Mouse (Mus musculus) heart, adult 18-20 months (tissue): ENCODE results near the gene Zdhhc12. TPM values are rescaled to one million over a fixed set of nuclear protein-coding genes. Genes with fewer than 3 reads are reported as not detected.
"Not testable (repeated sequence)": the region's sequence is repeated elsewhere in the genome, so short reads cannot be mapped to it uniquely, and the experiment has no call there.

ENCODE experiments used
- DNase-seq, 2 experiments: peaks; one replicate each; pipeline ENCODE4 v3.0.0; 2021 to 2022; ENCODE audit warnings: mixed read lengths in 1 of 2
- long read RNA-seq, 2 experiments: library from polyadenylated mRNA; stranded (forward); transcript quantifications; one replicate each; pipeline ENCODE4 v2.0.0; 2021
- total RNA-seq, 2 experiments: library from RNA; stranded (reverse); gene quantifications; 2 replicates each; pipeline ENCODE4 v1.2.3; 2021

Gene Zdhhc12
- total RNA-seq, result 1 to 10 TPM; 2.8 to 3.9 TPM
- long read RNA-seq, experiment 1, partial matches to known transcripts, result 0 of 1 reads
- long read RNA-seq, experiment 1, other reads (novel, unspliced or antisense), result 0 of 1 reads
- long read RNA-seq, experiment 2, partial matches to known transcripts, result 0 of 4 reads
- long read RNA-seq, experiment 2, other reads (novel, unspliced or antisense), result 0 of 4 reads

DNA sequence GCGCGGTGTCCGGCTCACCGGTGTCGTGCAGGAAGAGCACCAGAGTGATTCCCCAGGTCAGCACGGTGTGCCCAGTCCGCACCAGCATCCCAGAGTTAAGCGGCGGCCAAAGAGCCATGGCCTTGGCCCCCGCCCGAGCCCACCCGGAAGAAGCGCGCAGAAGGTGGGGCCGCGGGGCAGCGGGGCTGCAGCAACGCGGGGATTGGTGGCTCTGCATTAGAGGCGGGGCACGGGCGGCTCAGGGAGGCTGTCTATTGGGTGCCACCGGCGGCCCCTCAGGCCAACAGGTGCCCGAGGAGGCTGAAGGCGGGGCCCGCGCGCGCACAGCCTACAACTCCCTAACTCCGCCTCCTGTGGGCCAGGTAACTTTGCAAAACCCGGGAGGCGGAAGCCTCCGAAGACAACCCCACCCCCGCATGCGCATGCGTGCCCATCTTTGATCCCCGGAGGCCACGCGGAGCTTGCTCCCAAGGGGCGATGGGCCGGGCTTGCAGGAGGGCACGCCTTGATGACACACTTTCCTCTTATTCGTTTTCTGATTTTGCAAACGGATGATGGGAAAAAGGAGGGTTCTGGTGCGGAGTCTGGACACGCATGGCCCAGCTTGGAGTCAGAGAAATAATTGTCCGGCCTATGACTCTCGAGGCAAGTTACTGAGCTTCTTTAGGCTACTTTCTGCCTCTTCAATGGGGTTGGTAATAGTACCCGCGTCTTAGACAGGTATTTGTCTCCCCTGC, at the start of gene Zdhhc12:
Zdhhc12 (minus strand) TSS at position 178 of the 737 bp plus-strand sequence.
- DNase-seq, result peak; percentile 91 to 97

DNA sequence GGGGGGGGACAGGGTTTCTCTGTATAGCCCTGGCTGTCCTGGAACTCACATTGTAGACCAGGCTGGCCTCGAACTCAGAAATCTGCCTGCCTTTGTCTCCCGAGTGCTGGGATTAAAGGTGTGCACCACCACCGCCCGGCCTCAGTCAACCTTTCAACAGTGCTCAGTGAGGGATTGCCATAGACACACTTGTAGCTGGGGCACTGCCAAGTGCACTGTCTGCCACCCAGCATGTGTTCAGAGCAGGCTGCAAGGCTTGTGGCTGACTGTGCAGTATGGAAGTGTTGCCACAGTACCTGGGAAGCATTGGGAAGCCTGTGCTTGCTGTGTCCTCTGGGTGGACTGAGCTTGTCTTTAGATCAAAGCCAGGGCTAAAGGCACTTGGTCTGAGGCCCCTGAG, 46.6 kb upstream of the Zdhhc12 start:
- DNase-seq, result not testable (repeated sequence)

DNA sequence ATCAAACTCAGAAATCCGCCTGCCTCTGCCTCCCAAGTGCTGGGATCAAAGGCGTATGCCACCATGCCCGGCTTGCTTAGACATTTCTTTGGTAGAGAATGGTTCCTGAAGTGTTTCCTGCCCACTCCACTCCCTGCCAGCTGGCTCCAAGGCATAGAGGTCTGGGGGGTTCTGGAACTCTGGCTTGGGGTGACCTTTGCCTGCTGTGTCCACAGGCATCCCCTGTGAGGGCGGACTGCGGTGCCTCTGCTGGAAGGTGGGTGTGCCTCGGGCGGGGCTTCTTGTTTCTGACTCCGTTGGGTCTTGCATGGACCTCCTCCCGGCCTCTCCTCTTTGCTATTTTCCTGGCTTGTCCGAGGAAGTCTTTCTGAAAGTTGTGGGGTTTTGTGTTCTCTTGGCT, 43.0 kb upstream of the Zdhhc12 start:
- DNase-seq, result no peak

DNA sequence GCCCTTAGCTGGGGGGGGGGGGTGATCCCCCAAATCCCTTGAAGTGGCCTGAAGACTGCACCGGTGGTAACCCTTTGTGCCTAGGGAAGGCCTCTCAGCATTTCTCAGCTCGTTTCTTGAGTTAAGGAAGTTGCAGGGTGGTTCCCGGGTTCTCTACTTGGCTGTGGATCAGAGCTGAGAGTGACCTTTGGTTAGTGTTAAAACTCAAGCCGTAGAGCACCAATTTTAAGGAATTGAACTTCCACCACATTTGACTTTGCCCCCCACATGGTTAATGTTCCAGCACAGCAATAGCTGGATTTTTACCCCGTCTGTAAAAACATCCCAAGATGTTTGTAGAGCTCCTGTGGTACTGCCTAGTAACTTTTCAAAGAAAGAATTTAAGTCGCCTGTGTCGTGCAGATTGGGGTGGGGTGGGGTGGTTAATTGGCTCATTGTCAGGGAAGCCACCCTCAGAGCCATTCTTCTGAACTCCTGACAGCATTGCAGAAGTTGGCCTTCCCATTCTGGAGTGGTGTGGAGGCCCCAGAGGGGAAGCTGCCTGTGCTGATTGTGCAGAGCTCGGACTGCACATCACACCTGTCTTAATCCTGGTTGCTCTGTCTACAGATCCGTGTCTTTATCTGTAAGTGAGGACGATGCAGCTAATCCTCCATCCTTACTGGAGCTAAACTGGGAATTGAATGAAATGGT, 41.6 kb upstream of the Zdhhc12 start:
- peak in 1 of 2 experiments; percentile 29 for DNase-seq

DNA sequence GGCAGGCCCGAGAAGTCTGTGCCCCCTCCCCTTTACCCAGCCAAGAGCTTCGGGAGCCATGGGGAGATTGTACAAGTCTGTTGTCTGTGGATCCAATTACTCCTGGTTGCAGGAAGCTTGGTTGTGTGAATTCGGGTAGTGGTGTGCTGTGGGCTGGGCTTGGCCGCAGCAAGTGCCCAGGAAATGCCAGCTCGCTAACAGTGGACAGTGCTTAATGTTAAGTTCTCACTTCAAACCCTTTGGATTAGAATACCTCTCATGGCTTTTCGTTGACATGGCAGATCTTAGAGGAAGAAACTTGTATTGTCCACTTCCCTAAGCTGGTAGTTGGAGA, 40.9 kb upstream of the Zdhhc12 start:
- no peak for DNase-seq

DNA sequence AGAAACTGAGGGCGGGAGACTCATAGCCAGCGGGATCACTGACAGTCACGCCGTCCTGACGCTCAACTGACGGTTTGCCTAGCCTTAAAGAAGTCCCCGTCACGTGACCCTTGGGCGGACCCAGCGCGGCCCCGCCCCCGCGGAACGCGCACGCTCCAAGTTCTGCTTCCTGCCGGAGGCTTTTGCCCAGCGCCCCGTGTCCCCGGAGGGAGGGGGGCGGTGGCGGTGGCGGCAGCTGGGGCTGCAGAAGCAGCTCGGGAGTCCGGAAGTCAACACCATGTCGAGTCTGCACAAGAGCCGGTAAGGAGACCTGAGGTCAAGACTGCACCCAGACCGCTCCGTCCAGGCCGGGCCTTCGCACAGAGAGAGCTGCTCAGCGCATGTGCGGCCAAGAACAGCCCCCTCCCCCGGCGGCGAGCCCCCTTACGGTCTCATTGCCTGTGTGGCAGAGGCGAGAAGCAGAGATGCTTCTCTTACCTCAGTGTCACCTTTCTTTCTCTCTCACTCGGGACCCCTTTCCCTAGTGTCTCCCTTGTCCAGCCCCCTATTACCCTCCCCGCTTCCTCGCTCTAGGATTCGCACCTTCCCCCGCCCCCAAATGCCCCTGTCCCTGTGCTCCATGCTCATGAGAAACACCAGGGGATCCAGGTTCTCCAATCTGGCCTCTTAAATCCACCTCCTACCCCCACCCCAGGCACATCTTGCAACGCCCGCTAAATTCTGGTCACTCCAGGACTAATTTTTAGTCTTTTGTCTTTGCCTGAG, 40.3 kb upstream of the Zdhhc12 start, which contains the start of gene Tbc1d13:
Tbc1d13 (plus strand) TSS at position 134 of the 765 bp plus-strand sequence.
- peak; percentile 99 to 100 for DNase-seq

DNA sequence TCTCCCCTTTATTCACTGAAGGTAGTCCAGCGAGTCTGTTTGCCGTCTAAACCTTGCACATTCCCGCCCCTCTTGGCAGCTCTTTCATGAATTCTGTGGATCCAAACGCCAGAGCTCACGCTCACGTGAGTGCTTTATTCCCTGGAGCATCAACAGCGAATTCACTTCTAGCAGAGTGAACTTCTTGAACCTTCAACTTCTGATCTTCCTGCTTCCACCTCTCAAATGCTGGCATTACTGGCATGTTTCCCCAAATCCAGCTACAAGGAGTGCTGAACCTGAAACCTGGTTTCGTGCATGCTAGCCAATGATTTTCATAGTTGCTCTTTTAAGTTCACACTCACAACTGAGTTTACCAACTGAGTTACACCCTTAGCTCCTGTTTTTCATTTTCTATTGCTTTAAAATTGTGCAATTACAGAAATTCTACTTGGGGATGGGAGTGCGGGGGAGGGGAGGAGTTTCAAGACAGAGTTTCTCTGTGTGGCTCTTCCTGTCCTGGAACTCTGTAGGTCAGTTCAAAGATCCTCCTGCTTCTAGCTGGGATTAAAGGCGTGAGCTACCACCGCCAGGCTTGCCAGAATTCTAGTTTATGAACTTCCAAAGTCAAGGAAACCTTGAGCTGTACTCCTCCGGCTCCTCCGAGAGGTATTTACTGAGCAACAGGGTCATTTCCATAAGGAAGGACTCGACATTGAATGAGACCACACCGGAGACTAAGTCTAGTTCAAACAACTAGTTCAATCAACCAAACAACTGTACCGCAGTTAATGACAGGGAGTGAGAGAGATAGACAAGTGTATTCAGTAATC, 39.6 kb upstream of the Zdhhc12 start:
- DNase-seq, result peak; percentile 71 to 76

DNA sequence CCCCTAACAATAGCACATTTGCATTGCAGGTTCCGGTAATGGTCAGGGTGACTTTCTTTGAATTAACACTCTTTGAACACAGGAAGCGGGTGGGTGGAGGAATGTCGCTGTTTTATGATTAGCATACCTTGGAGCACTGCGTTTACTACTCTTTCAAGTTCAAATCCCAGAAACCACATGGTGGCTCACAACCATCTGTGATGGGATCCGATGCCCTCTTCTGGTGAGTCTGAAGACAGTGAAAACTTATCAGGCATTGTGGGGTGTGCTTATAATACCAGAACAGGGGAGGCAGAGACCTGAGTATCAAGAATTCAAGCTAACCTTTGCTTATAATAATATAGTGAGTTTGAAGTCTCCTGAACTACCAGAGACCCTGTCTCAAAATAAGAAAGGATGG, 37.8 kb upstream of the Zdhhc12 start:
- DNase-seq, result not testable (repeated sequence)

DNA sequence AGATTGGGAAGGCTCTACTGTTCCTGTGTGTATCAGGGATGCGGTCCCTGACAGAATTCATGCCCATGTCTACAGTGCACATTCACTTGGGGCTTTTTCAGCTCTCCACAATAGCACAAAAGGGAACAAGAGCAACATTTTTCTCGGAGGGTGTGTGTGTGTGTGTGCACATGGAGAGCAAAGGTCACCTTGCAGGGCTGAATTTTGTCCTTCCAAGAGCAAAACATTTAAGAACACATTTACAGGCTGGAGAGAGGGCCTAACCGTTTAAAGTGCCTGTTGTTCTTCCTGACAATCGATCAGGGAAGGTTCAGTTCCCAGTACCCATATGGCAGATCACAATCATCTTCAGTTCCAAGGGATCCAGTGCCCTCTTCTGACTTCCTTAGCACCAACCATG, 36.7 kb upstream of the Zdhhc12 start:
- no peak for DNase-seq

DNA sequence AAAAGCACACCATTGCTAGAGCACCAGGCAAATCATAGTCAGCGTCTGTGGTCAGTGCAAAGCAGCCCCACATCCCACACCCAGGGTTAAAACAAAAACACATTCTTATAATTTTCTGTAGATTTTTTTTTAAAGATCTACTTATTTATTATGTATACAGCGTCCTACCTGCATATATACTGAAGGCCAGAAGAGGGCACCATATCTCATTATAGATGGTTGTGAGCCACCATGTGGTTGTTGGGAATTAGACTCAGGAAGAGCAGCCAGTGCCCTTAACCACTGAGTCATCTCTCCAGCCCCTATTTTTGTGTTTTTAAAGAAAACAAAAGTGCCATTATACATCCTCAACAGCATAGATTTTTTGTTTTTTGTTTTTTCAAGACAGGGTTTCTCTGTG, 35.3 kb upstream of the Zdhhc12 start:
- peak; percentile 48 to 52 for DNase-seq

DNA sequence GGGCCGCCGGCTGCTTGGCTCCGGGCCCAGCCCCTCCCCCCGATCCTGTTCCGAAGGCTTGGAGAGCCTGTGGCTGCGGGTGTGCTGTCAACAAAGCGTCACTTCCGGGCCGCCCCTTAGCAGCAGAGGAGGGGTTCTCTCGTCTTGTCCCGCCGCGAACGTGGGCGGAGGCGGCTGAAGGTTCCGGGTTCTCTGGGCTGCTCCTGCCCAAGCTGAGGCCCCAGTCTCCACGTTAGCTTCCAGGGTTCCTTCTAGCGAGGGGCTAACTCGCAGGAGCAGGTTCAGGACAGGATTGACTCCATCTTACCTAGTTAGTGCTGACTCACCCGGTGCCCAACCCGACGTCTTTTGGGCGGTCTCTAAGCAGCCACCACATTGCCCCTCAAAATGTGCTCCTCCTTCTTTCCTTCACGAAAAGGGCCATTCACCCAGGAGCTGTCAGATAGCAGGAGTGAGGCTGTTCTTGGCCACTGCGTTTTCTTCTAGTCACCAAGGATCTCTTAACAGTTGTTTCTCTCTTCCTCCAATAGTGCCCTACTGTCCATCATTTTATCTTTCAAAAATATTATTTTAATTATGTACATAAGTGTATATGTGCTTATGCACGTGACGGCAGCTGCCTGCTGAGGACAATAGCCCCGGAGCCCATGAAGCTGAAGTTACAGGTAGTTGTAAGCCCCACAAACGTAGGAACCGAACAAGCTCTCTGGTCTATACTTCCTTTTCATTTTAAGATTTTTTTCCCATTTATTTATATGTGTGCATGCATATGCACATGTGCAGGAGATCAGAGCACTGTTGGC, 31.2 kb upstream of the Zdhhc12 start, which contains the start of gene Zer1:
Zer1 (minus strand) TSS at position 114 of the 803 bp plus-strand sequence.
- peak; percentile 98 to 99 for DNase-seq

DNA sequence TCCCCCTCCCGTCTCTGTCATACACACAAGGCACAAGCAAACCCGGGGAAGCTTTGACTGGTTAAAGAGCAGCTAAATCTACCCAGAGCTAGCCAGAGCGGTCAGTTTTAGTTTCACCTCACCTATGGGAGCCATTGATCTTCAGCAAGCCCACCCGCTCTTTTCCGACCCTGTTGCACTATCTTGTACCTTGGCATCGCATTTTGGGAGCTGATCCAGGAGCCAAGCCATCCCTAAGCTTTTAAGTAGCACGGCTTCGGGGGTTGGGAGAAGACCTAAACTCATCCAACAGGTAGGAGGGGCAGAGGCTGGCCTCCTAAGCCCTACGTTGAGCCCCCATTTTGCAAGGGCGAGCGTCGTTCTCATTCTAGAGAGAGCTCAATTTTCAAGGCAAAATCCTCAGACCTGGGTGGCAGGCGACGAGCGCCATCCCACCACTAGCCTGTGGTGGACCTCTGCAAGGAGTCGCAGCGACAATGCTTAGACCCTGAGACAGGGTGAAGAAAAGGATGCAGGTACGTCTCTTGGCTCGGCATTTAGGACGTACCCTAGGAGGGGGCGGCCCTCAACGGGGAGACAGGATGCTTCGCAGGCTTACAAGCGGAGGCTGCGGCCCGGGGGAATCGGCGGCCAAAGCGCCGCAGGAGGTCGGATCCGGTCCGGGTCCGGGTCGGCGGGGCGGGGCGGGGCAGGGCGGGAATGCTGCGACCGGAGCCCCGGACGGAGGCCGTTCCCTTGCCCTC, 30.5 kb upstream of the Zdhhc12 start:
- no peak for DNase-seq

DNA sequence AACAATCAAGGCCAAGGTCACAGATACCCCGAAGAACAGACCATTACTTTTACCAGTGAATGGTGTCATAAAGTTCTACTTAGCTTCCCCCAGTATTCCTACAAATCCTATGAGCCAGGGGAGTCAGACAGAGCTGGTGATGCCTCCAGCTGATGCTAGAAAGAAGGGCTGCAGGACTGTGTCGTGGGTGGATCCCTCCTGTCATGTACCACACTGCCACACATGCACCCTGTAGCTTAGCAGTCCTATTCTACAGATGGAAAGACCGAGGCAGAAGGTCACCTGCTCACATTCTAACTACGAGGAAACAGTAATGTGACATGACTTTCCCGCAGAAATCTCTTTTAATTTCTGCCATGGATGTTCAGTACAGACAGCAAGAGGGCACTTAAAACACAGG, 29.3 kb upstream of the Zdhhc12 start:
- no peak for DNase-seq

DNA sequence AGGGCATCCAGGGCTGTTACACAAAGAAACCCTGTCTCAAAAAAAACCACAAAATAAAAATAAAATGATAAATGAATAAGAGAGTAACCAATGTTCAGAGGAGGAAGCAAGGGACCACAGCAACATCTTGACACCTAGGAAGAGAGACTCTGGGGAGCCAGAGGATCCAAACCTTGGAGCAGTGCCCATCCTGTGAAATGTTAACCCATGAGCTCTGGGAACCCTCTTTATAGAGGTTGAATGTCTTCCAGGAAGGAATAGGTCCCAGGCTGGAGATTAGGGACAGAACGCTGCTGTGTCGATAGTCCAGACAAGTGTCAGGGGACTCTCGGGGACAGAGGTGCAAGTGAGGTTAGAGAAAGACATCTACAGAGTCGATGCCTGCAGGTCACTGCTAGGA, 26.8 kb upstream of the Zdhhc12 start:
- no peak for DNase-seq

DNA sequence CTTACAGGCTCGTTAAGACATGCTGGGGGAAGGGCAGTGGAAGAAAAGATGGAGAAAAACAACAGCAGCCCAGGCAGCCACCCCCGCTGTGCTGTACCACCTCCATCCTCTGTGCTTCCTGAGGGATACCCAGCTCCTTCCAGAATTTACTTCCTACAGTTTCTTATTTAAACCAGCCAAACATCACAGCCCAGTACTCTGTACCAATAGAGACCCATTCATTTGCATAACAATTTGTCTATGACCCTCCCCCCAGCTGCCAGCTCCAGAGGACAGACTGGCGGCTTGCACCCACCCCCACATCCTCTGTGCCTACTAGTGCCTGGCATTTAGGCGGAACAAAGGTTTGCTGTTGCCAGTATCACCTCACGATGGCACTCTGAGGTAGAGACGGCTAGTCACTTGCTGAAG, 26.2 kb upstream of the Zdhhc12 start:
- no peak for DNase-seq

DNA sequence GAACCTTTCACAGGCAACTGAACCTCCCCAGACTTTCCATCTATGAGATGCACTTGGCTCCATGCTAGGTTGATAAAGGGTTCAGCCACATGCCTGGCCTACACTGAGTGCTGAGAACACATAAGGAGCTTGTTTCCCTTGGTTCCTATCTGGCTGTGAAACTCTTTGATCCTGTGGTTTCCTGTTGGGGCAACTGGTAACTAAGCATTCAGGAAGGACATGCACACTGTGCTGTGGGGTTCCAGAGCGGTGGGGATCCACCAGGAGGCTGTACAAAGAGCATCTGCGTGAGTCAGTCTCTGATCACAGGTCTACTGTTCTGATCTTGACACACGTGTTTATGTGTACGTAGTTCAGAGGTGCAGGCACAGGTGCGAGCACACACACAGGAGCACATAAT, 19.1 kb upstream of the Zdhhc12 start:
- no peak for DNase-seq

DNA sequence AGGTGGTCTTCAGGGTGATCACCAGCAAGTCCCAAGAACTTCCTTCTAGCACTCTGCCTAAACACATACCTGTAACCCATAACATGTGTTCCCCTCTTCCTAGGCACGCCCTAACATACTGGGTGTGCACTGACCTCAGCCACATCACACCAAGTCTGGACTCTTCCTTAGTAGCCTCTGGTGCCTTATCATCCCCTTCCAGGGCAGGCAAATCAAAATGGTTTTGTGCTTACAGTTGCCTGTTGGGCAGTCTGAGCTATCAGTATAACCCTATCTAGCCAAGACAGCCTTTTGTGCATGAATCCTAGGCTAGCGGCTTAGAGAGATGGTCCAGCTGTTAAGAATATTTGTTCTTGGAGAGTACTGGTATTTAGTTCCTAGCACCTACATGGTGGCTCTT, 18.1 kb upstream of the Zdhhc12 start:
- no peak for DNase-seq

DNA sequence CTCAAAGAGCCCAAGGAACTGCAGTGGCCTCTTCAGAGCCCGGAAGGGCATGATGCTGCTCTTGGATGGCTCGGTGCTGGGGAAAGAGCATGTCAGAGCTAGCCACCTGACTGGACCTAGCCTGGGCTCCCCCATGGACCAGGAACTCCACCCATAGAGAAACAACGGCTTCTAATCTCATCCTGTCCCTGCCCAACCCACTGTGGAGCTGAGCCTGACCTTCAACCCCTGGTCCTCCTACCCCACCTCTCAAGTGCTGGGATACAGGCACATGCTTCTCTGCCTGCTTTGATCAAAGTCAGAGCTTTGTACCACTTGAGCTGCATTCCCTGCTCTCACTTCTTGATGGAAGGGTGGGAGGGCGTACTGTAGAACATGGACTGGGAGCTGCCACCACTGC, 14.8 kb upstream of the Zdhhc12 start:
- no peak for DNase-seq

DNA sequence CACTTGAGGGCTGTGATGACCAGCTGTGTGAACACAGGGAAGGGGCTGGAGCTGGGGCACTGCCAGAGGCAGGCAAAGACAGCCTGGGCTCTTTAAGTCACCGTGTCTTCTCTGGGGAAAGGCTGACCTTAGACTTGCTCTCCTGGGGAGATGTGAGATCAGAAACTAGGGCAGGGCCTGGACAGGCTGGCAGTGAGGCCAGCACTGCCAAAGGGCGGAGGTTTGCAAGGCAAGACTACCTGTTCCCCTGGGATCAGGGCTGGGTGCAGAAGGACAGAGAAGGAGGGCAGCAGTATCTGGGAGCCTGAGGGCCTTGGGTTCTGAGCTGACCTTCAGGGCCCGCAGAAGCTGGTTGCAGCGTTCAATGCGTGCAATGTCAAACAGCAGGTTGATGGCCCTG, 14.2 kb upstream of the Zdhhc12 start:
- no peak for DNase-seq

DNA sequence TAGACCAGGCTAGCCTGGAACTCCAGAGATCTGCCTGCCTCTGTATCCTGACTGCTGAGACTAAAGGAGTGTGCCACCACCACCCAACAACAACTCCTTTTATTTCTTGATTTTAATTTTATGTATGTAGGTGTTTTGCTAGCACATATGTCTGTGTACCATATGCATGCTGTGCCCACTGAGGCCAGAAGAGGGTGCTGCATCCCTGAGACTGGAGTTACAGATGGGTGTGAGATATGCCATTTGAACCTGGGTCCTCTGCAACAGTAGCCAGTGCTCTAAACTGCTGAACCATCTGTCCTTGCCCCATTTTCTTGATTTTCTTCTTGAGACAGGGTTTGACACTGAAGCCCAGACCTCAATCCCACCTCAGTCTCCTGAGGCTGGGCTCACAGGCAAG, 12.9 kb upstream of the Zdhhc12 start:
- DNase-seq, result peak in 1 of 2 experiments; percentile 63
